Mouse (Mus musculus) forebrain, embryonic 13.5 days (tissue): ENCODE measurements around the gene E2f6. TPM values are rescaled to one million over a fixed set of nuclear protein-coding genes. Genes with fewer than 3 reads are reported as not detected.

Source experiments
- ATAC-seq: fragments of 200-750 bp; cut with Nextera tagmentation; 2 replicates; pipeline ENCODE4 v1.8.0; 2017
- H3K27ac ChIP-seq: fragments of 300-500 bp; sonication (generic); 2 replicates; pipeline ENCODE4 v1.5.1; 2015; ENCODE audit warnings: inconsistent platforms, mild to moderate bottlenecking, moderate library complexity
- H3K27me3 ChIP-seq: fragments of 300-500 bp; sonication (generic); 2 replicates; pipeline ENCODE4 v1.6.1; 2015; ENCODE audit warnings: mild to moderate bottlenecking, inconsistent platforms
- H3K36me3 ChIP-seq: fragments of 300-500 bp; sonication (generic); 2 replicates; pipeline ENCODE4 v1.6.1; 2015; ENCODE audit warnings: mild to moderate bottlenecking, inconsistent platforms; ENCODE audit not compliant: poor library complexity, severe bottlenecking
- H3K4me1 ChIP-seq: fragments of 300-500 bp; sonication (generic); 2 replicates; pipeline ENCODE4 v1.6.1; 2015; ENCODE audit warnings: inconsistent platforms
- H3K4me2 ChIP-seq: fragments of 300-500 bp; sonication (generic); 2 replicates; pipeline ENCODE4 v1.6.1; 2015; ENCODE audit warnings: inconsistent platforms, mild to moderate bottlenecking, moderate library complexity
- H3K4me3 ChIP-seq: fragments of 300-500 bp; sonication (generic); 2 replicates; pipeline ENCODE4 v1.5.1; 2015; ENCODE audit warnings: mild to moderate bottlenecking, inconsistent platforms
- H3K9ac ChIP-seq: fragments of 300-500 bp; sonication (generic); 2 replicates; pipeline ENCODE4 v1.6.1; 2015; ENCODE audit warnings: mild to moderate bottlenecking, inconsistent platforms
- H3K9me3 ChIP-seq: fragments of 300-500 bp; sonication (generic); replicated peaks from 2 replicates; pipeline ENCODE4 v1.6.1; 2016; ENCODE audit warnings: inconsistent platforms
- WGBS: fragments of 180-500 bp; shearing (Covaris S2); methylation state at CpG from one replicate; pipeline ENCODE4 v1.1.7; 2015; 5-methylcytosine and 5-hydroxymethylcytosine counted together
- microRNA-seq: library from miRNA; unstranded; fragments of <30 nt; microRNA quantifications from one replicate; pipeline ENCODE4, GENCODE M21; 2016
- polyA plus RNA-seq: library from polyadenylated mRNA; unstranded; fragments of >200 nt; fragmentation: Nextera tagmentation; extraction: Ambion mirVana; gene quantifications from 2 replicates; pipeline ENCODE4 v1.2.1, GENCODE M21; 2015

Gene E2f6
- polyA plus RNA-seq, 1 experiment from 2014 or later, result 43.3 TPM

GRCm38 (mm10) chr12:16879369-16879768 lies 68.6 kb downstream of the E2f6 start:
- Histone ChIP-seq H3K9ac (no peak overlapping the region), H3K9me3 (no peaks in the 10 kb centered on the region), H3K27me3 (no peaks in the 10 kb centered on the region), H3K4me2 (no peak overlapping the region), H3K4me3 (no peak overlapping the region), H3K4me1 (no peaks in the 10 kb centered on the region), H3K27ac (no peak overlapping the region), H3K36me3 (no peaks in the 10 kb centered on the region)
- no peak for ATAC-seq
- 97% methylated on average over 1 of the region's 1 CpGs for WGBS

- H3K9ac ChIP-seq, result no peak overlapping the region
- H3K27me3 ChIP-seq, result no peaks in the 10 kb centered on the region
- H3K4me3 ChIP-seq, result no peak overlapping the region
- 87% methylated on average over 4 of the region's 4 CpGs for WGBS
- ATAC-seq, result no peak
- H3K36me3 ChIP-seq, result no peaks in the 10 kb centered on the region
- H3K27ac ChIP-seq, result no peak overlapping the region
- H3K4me2 ChIP-seq, result no peak overlapping the region
- H3K4me1 ChIP-seq, result no peaks in the 10 kb centered on the region
- no peaks in the 10 kb centered on the region for H3K9me3 ChIP-seq
Measured at GRCm38 (mm10) chr12:16880077-16880476, 69.3 kb downstream of the E2f6 start.

GRCm38 (mm10) chr12:16882442-16882841 lies 71.7 kb downstream of the E2f6 start:
- no peaks in the 10 kb centered on the region for H3K9me3 ChIP-seq
- H3K36me3 ChIP-seq, result no peaks in the 10 kb centered on the region
- no peaks in the 10 kb centered on the region for H3K4me1 ChIP-seq
- no peak for ATAC-seq
- H3K4me2 ChIP-seq, result no peak overlapping the region
- 94% methylated on average over 3 of the region's 3 CpGs for WGBS
- H3K9ac ChIP-seq, result no peak overlapping the region
- H3K27ac ChIP-seq, result no peak overlapping the region
- no peaks in the 10 kb centered on the region for H3K27me3 ChIP-seq
- no peak overlapping the region for H3K4me3 ChIP-seq

- 72% methylated on average over 7 of the region's 7 CpGs for WGBS
- no peaks in the 10 kb centered on the region for H3K27me3 ChIP-seq
- no peak overlapping the region for H3K4me3 ChIP-seq
- no peaks in the 10 kb centered on the region for H3K4me1 ChIP-seq
- H3K9me3 ChIP-seq, result no peaks in the 10 kb centered on the region
- H3K27ac ChIP-seq, result no peak overlapping the region
- H3K4me2 ChIP-seq, result no peak overlapping the region
- no peak overlapping the region for H3K9ac ChIP-seq
- no peak for ATAC-seq
- H3K36me3 ChIP-seq, result no peaks in the 10 kb centered on the region
Measured at GRCm38 (mm10) chr12:16883111-16883510, 72.3 kb downstream of the E2f6 start.

- H3K9me3 ChIP-seq, result no peaks in the 10 kb centered on the region
- H3K4me1 ChIP-seq, result no peaks in the 10 kb centered on the region
- no peaks in the 10 kb centered on the region for H3K27me3 ChIP-seq
- H3K9ac ChIP-seq, result no peak overlapping the region
- no peak overlapping the region for H3K4me3 ChIP-seq
- H3K36me3 ChIP-seq, result no peaks in the 10 kb centered on the region
- no peak for ATAC-seq
- H3K4me2 ChIP-seq, result no peak overlapping the region
- no peak overlapping the region for H3K27ac ChIP-seq
- 87% methylated on average over 4 of the region's 4 CpGs for WGBS
Measured at GRCm38 (mm10) chr12:16884534-16884933, 73.8 kb downstream of the E2f6 start.

- 87% methylated on average over 6 of the region's 6 CpGs for WGBS
- H3K4me3 ChIP-seq, result no peak overlapping the region
- no peak overlapping the region for H3K27ac ChIP-seq
- no peaks in the 10 kb centered on the region for H3K4me1 ChIP-seq
- H3K36me3 ChIP-seq, result no peaks in the 10 kb centered on the region
- H3K9ac ChIP-seq, result no peak overlapping the region
- no peak overlapping the region for H3K4me2 ChIP-seq
- no peaks in the 10 kb centered on the region for H3K9me3 ChIP-seq
- no peaks in the 10 kb centered on the region for H3K27me3 ChIP-seq
- ATAC-seq, result no peak
Measured at GRCm38 (mm10) chr12:16886354-16886753, 75.6 kb downstream of the E2f6 start.

Small RNA genes lying within 50 kb of the gene (microRNA-seq; reads per million reads assigned to microRNA genes)
- gene Gm44305, result not detected

Other genes with a start within 250 kb of the E2f6 start
- gene Lpin1, start 200.0 kb upstream of the E2f6 start, polyA plus RNA-seq, result 11.7 and 12.1 TPM in 2 replicates
- 0.67 and 0.99 TPM in 2 replicates for gene Ntsr2, start 157.6 kb upstream of the E2f6 start, polyA plus RNA-seq
- gene Greb1, start 10.1 kb upstream of the E2f6 start, polyA plus RNA-seq, result 0.85 and 0.97 TPM in 2 replicates
- gene Rock2, start 83.9 kb downstream of the E2f6 start, polyA plus RNA-seq, result 12.5 and 13.5 TPM in 2 replicates
- gene Pqlc3, start 189.4 kb downstream of the E2f6 start, polyA plus RNA-seq, result 1.9 TPM in 2 replicates
- gene 2410004P03Rik, start 200.8 kb downstream of the E2f6 start, polyA plus RNA-seq, result 1.3 and 2.9 TPM in 2 replicates